Mouse (Mus musculus): ENCODE measurements around the gene Ldb1.

Ldb1 gene

DNA sequence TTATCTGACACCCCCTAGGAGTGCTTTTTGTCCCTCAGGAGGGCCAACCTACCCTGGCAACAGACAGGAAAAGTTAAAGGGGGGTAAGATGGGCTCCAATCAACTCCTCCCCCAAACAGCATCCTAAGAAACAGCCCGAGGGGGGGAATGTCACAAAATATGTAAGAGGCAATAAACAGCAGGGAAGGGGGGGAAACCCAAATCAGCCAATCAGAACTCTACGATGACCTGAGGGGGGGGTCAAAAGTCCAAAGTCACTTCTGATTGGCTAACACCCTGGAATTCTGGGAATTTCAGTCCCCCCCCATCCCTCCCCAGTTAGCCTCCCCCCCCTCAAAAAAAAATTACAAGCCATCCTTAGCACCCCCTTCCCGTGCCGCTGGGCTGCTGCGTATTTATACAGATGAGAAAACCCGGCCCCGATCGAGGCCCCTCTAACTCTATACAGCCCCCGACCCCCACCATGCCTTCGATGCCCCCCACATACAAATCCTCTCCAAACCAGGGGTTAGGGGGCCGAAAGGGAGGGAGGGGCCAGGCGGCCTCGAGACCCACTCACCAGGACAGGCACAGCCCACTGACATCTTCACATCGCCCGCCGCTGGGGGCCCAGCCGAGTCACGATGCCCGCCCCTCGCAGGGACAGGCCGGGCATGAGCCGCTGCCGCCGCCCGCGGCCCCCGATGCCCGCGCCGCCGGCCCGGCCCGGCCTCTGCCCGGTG, 582 bp downstream of the Ldb1 start, which contains the start of gene Pprc1:
Gene Pprc1, plus strand, starts transcription at position 616 of the 722 bp plus-strand sequence.
- no peak for DNase-seq

- no peak for DNase-seq
These were observed 1.6 kb downstream of the Ldb1 start for GRCm38 (mm10) chr19:46043380-46043779.

DNA sequence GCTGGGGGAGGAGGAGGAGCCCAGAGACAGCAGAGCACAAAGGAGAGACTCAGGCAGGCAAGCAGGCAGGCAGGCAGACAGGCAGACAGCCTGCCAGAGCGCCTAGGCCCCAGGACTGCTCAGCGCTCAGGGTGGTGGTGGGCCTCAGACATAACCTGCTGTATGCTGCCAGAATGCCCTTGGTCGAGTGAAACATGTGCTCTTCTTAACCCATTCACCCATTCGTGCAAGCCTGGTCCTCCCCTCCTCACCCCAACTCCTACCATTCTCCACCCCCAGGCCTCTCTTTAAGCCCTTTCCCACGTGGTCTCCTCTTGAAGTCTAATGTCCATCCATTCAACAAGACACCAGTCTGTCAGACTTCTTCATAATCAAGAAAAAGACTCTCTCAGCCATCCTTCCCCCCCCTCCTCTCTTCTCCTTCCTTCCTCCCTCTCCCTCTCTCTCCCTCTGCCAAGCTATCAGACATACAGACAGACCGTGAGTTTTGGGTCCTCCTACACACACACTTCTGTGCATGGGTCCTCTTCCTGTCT, 2.5 kb downstream of the Ldb1 start:
- peak; percentile 80 for DNase-seq

DNA sequence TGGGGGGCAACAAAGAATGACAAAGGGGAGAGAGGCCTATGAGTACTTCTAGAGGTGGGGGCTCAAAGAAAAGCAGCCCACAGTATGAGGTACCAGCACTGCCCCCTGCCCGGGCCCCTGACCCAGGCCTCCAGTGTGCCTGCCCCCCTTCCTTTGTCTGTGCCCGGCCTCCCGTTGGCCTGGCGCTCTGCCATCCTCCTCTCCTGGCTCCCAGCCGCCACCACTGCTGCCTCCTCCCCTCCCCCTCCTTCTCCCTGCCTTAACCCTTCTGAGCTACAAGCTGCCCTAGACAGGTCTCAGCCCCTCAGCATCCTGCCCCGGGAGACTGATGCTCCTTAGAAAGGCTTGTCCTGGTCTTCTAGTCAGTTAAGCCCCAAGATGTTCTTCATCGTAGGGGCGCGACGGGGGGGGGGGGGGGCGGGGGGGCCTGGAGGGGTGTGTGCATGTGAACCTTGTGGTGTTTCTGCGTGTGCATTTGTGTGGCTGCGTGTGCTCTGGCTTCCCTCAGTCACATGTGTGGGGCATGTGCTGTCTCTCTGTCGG, 3.0 kb downstream of the Ldb1 start:
- DNase-seq, result peak; percentile 81

GRCm38 (mm10) chr19:46041299-46041932, 3.6 kb downstream of the Ldb1 start:
- no peak for DNase-seq

GRCm38 (mm10) chr19:46040149-46040902, 4.7 kb downstream of the Ldb1 start:
- DNase-seq, result no peak

GRCm38 (mm10) chr19:46039478-46039877, 5.5 kb downstream of the Ldb1 start:
- DNase-seq, result peak; percentile 91

- no peak for DNase-seq
These were observed 6.2 kb downstream of the Ldb1 start for GRCm38 (mm10) chr19:46038851-46039260.

GRCm38 (mm10) chr19:46037925-46038850, 6.8 kb downstream of the Ldb1 start:
- no peak for DNase-seq

- no peak for DNase-seq
These were observed 7.6 kb downstream of the Ldb1 start for GRCm38 (mm10) chr19:46037243-46037924.

GRCm38 (mm10) chr19:46036477-46037242, 8.4 kb downstream of the Ldb1 start:
- no peak for DNase-seq

- no peak for DNase-seq
These were observed 9.0 kb downstream of the Ldb1 start for GRCm38 (mm10) chr19:46035971-46036370.

- DNase-seq, result no peak
These were observed 11.1 kb downstream of the Ldb1 start for GRCm38 (mm10) chr19:46033911-46034310.

- DNase-seq, result peak; percentile 77
These were observed 12.1 kb downstream of the Ldb1 start for GRCm38 (mm10) chr19:46032731-46033510.

- DNase-seq, result no peak
These were observed 13.2 kb downstream of the Ldb1 start for GRCm38 (mm10) chr19:46031689-46032432.

GRCm38 (mm10) chr19:46030196-46030983, 14.6 kb downstream of the Ldb1 start:
- no peak for DNase-seq

GRCm38 (mm10) chr19:46029652-46030051, 15.4 kb downstream of the Ldb1 start:
- no peak for DNase-seq

DNA sequence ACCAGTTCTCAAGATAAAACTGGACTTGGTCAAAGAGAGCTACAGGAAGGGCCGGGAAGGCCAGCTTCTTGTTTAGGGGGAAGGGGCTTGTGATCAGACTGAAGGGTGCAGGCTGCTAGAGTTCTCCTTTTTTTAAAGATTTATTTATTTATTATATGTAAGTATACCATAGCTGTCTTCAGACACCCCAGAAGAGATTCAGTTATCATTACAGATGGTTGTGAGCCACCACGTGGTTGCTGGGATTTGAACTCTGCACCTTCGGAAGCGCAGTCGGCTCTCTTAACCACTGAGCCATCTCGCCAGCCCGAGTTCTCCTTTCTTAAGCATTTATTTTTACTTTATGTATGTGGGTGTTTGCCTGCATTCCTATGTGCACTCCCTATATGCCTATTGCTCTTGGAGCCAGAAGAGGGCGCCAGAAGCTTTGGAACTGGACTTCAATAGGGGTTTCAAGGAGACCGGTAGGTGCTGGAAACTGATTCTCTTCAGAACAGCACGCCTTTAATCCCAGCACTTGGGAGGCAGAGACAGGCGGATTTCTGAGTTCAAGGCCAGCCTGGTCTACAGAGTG, 16.2 kb downstream of the Ldb1 start:
- no peak for DNase-seq
